Mouse (Mus musculus): ENCODE measurements around the gene Mif. TPM values are rescaled to one million over a fixed set of nuclear protein-coding genes. Genes with fewer than 3 reads are reported as not detected.
"Not testable (repeated sequence)": the region's sequence is repeated elsewhere in the genome, so short reads cannot be mapped to it uniquely, and the experiment has no call there.

Mif gene
- polyA plus RNA-seq (2016; fragmentation: Nextera tagmentation; extraction: Ambion mirVana): 1,134 and 1,420 TPM in 2 replicates

GRCm38 (mm10) chr10:75859786-75860470, at the start of gene Mif:
TSS of gene Mif (minus strand) at chr10:75860240.
- H3K9me3 ChIP-seq (replicated peaks); H3K27me3 ChIP-seq: not testable (repeated sequence)
- peaks cover 34% of the 10 kb centered on the region for H3K4me1 ChIP-seq
- peak; percentile 95 for ATAC-seq (ENCODE audit: low FRiP score)
- peak within 1 kb of the TSS; percentile 67 for H3K4me2 ChIP-seq (replicated peaks)
- peaks cover 21% of the 10 kb centered on the region for H3K36me3 ChIP-seq
- peak within 1 kb of the TSS; percentile 67 for H3K4me3 ChIP-seq
- H3K27ac ChIP-seq: peak within 1 kb of the TSS; percentile 95
- peak within 1 kb of the TSS; percentile 76 for H3K9ac ChIP-seq
- under 1% methylated on average over 44 of the region's 46 CpGs for WGBS

- Histone ChIP-seq H3K9ac (no peak overlapping the region), H3K27ac (no peak overlapping the region), H3K4me2 (replicated peaks) (no peak overlapping the region), H3K27me3 (no peaks in the 10 kb centered on the region), H3K4me3 (no peak overlapping the region), H3K36me3 (peaks cover 94% of the 10 kb centered on the region), H3K9me3 (replicated peaks) (no peaks in the 10 kb centered on the region), H3K4me1 (no peaks in the 10 kb centered on the region)
- 98% methylated on average over 4 of the region's 4 CpGs for WGBS
- ATAC-seq (ENCODE audit: low FRiP score): no peak
Observed at GRCm38 (mm10) chr10:75906882-75907281, 46.8 kb upstream of the Mif start.

GRCm38 (mm10) chr10:75904391-75904790, 44.4 kb upstream of the Mif start:
- ATAC-seq (ENCODE audit: low FRiP score): no peak
- H3K4me1 ChIP-seq: no peaks in the 10 kb centered on the region
- no peak overlapping the region for H3K4me3 ChIP-seq
- H3K9ac ChIP-seq: no peak overlapping the region
- no peaks in the 10 kb centered on the region for H3K27me3 ChIP-seq
- no peak overlapping the region for H3K27ac ChIP-seq
- no peak overlapping the region for H3K4me2 ChIP-seq (replicated peaks)
- H3K36me3 ChIP-seq: peaks cover 91% of the 10 kb centered on the region
- WGBS: 90% methylated on average over 5 of the region's 5 CpGs
- no peaks in the 10 kb centered on the region for H3K9me3 ChIP-seq (replicated peaks)

GRCm38 (mm10) chr10:75898846-75899245, 38.8 kb upstream of the Mif start:
- Histone ChIP-seq H3K4me3 (no peak overlapping the region), H3K36me3 (peaks cover 84% of the 10 kb centered on the region), H3K9ac (no peak overlapping the region), H3K9me3 (replicated peaks) (no peaks in the 10 kb centered on the region), H3K27me3 (no peaks in the 10 kb centered on the region), H3K4me1 (peaks cover 6% of the 10 kb centered on the region; the same call in 1 of the 2 replicates), H3K27ac (no peak overlapping the region), H3K4me2 (replicated peaks) (no peak overlapping the region)
- no peak for ATAC-seq (ENCODE audit: low FRiP score)
- 82% methylated on average over 3 of the region's 3 CpGs for WGBS

- no peak overlapping the region for H3K4me3 ChIP-seq
- no peaks in the 10 kb centered on the region for H3K27me3 ChIP-seq
- no peaks in the 10 kb centered on the region for H3K9me3 ChIP-seq (replicated peaks)
- no peak overlapping the region for H3K9ac ChIP-seq
- H3K36me3 ChIP-seq: peaks cover 77% of the 10 kb centered on the region
- peaks cover 12% of the 10 kb centered on the region for H3K4me1 ChIP-seq
- no peak overlapping the region for H3K4me2 ChIP-seq (replicated peaks)
- no peak overlapping the region for H3K27ac ChIP-seq
- 79% methylated on average over 6 of the region's 6 CpGs for WGBS
- ATAC-seq (ENCODE audit: low FRiP score): no peak
Observed at GRCm38 (mm10) chr10:75898039-75898564, 38.1 kb upstream of the Mif start.

- H3K36me3 ChIP-seq: peaks cover 70% of the 10 kb centered on the region
- 34% methylated on average over 6 of the region's 6 CpGs for WGBS
- no peak overlapping the region for H3K27ac ChIP-seq
Observed at GRCm38 (mm10) chr10:75897373-75897772, 37.3 kb upstream of the Mif start.

GRCm38 (mm10) chr10:75896208-75896607, 36.2 kb upstream of the Mif start:
- no peak overlapping the region for H3K27ac ChIP-seq
- no peak overlapping the region for H3K4me2 ChIP-seq (replicated peaks)
- no peaks in the 10 kb centered on the region for H3K27me3 ChIP-seq
- H3K4me3 ChIP-seq: no peak overlapping the region
- WGBS: 93% methylated on average over 1 of the region's 1 CpGs
- ATAC-seq (ENCODE audit: low FRiP score): no peak
- peaks cover 58% of the 10 kb centered on the region for H3K36me3 ChIP-seq
- peaks cover 16% of the 10 kb centered on the region for H3K4me1 ChIP-seq
- no peak overlapping the region for H3K9ac ChIP-seq
- no peaks in the 10 kb centered on the region for H3K9me3 ChIP-seq (replicated peaks)

More at GRCm38 (mm10) chr10:75897373-75897772, 37.3 kb upstream of the Mif start:
- Histone ChIP-seq H3K9ac (no peak overlapping the region), H3K27me3 (no peaks in the 10 kb centered on the region), H3K9me3 (replicated peaks) (no peaks in the 10 kb centered on the region), H3K4me2 (replicated peaks) (no peak overlapping the region), H3K4me3 (no peak overlapping the region), H3K4me1 (peaks cover 16% of the 10 kb centered on the region)
- ATAC-seq (ENCODE audit: low FRiP score): no peak

- no peaks in the 10 kb centered on the region for H3K9me3 ChIP-seq (replicated peaks)
- no peak overlapping the region for H3K9ac ChIP-seq
- H3K27ac ChIP-seq: no peak overlapping the region
- no peak for ATAC-seq (ENCODE audit: low FRiP score)
- H3K4me1 ChIP-seq: peaks cover 16% of the 10 kb centered on the region
- peaks cover 53% of the 10 kb centered on the region for H3K36me3 ChIP-seq
- WGBS: 96% methylated on average over 5 of the region's 5 CpGs
- no peaks in the 10 kb centered on the region for H3K27me3 ChIP-seq
- H3K4me2 ChIP-seq (replicated peaks): no peak overlapping the region
- no peak overlapping the region for H3K4me3 ChIP-seq
Observed at GRCm38 (mm10) chr10:75895730-75896129, 35.7 kb upstream of the Mif start.

- ATAC-seq (ENCODE audit: low FRiP score): no peak
- Histone ChIP-seq H3K4me1 (peaks cover 18% of the 10 kb centered on the region), H3K4me2 (replicated peaks) (no peak overlapping the region), H3K4me3 (no peak overlapping the region), H3K27ac (no peak overlapping the region), H3K9ac (no peak overlapping the region), H3K36me3 (peaks cover 46% of the 10 kb centered on the region), H3K27me3 (no peaks in the 10 kb centered on the region), H3K9me3 (replicated peaks) (no peaks in the 10 kb centered on the region)
- WGBS: 77% methylated on average over 6 of the region's 6 CpGs
Observed at GRCm38 (mm10) chr10:75894601-75895000, 34.6 kb upstream of the Mif start.

- Histone ChIP-seq H3K4me3 (peak within 1 kb of the TSS; percentile 41), H3K36me3 (peaks cover 36% of the 10 kb centered on the region), H3K9me3 (replicated peaks) (no peaks in the 10 kb centered on the region), H3K4me2 (replicated peaks) (peak within 1 kb of the TSS; percentile 87), H3K27me3 (no peaks in the 10 kb centered on the region), H3K27ac (peak within 1 kb of the TSS; percentile 62; the same call in 1 of the 2 replicates), H3K4me1 (peaks cover 25% of the 10 kb centered on the region), H3K9ac (peak within 1 kb of the TSS; percentile 56)
- ATAC-seq (ENCODE audit: low FRiP score): peak; percentile 100
- WGBS: 2% methylated on average over 45 of the region's 51 CpGs
Observed at GRCm38 (mm10) chr10:75893089-75893750, 33.2 kb upstream of the Mif start, which contains the start of gene Derl3. TSS of gene Derl3 (plus strand) at chr10:75893413.

GRCm38 (mm10) chr10:75889406-75890153, 29.5 kb upstream of the Mif start:
- no peak overlapping the region for H3K9ac ChIP-seq
- H3K27ac ChIP-seq: no peak overlapping the region
- no peak for ATAC-seq (ENCODE audit: low FRiP score)
- H3K4me3 ChIP-seq: no peak overlapping the region
- peaks cover 22% of the 10 kb centered on the region for H3K4me1 ChIP-seq
- H3K36me3 ChIP-seq: peaks cover 6% of the 10 kb centered on the region
- H3K9me3 ChIP-seq (replicated peaks): no peaks in the 10 kb centered on the region
- 43% methylated on average over 8 of the region's 8 CpGs for WGBS
- no peak overlapping the region for H3K4me2 ChIP-seq (replicated peaks)
- H3K27me3 ChIP-seq: no peaks in the 10 kb centered on the region

- H3K4me2 ChIP-seq (replicated peaks); ATAC-seq (ENCODE audit: low FRiP score); H3K9me3 ChIP-seq (replicated peaks); H3K27me3 ChIP-seq; H3K9ac ChIP-seq; H3K27ac ChIP-seq; H3K36me3 ChIP-seq; H3K4me3 ChIP-seq: not testable (repeated sequence)
- WGBS: 84% methylated on average over 5 of the region's 5 CpGs
- peaks cover 14% of the 10 kb centered on the region for H3K4me1 ChIP-seq
Observed at GRCm38 (mm10) chr10:75887504-75887903, 27.5 kb upstream of the Mif start.
